Mouse (Mus musculus): ENCODE results near the gene 4931406P16Rik.

The 4931406P16Rik gene

GRCm38 (mm10) chr7:34312786-34313442 is 437 bp downstream of the 4931406P16Rik start:
- no peak for DNase-seq (ENCODE audit: low read depth, low spot score)

- DNase-seq (ENCODE audit: low read depth, low spot score) = no peak
Measured at GRCm38 (mm10) chr7:34309186-34309764, 4.1 kb downstream of the 4931406P16Rik start.

GRCm38 (mm10) chr7:34308586-34308985 is 4.8 kb downstream of the 4931406P16Rik start:
- no peak for DNase-seq (ENCODE audit: low read depth, low spot score)

GRCm38 (mm10) chr7:34305454-34305853 is 7.9 kb downstream of the 4931406P16Rik start:
- no peak for DNase-seq (ENCODE audit: low read depth, low spot score)

GRCm38 (mm10) chr7:34302651-34303050 is 10.7 kb downstream of the 4931406P16Rik start:
- no peak for DNase-seq (ENCODE audit: low read depth, low spot score)

- no peak for DNase-seq (ENCODE audit: low read depth, low spot score)
Measured at GRCm38 (mm10) chr7:34301952-34302351, 11.4 kb downstream of the 4931406P16Rik start.

GRCm38 (mm10) chr7:34298818-34299217 is 14.5 kb downstream of the 4931406P16Rik start:
- no peak for DNase-seq (ENCODE audit: low read depth, low spot score)

GRCm38 (mm10) chr7:34296124-34296523 is 17.2 kb downstream of the 4931406P16Rik start:
- no peak for DNase-seq (ENCODE audit: low read depth, low spot score)

GRCm38 (mm10) chr7:34292633-34293032 is 20.7 kb downstream of the 4931406P16Rik start:
- DNase-seq (ENCODE audit: low read depth, low spot score) = no peak

- DNase-seq (ENCODE audit: low read depth, low spot score) = no peak
Measured at GRCm38 (mm10) chr7:34291265-34291664, 22.1 kb downstream of the 4931406P16Rik start.

GRCm38 (mm10) chr7:34290450-34291151 is 22.8 kb downstream of the 4931406P16Rik start:
- no peak for DNase-seq (ENCODE audit: low read depth, low spot score)

- DNase-seq (ENCODE audit: low read depth, low spot score) = no peak
Measured at GRCm38 (mm10) chr7:34277656-34278055, 35.7 kb downstream of the 4931406P16Rik start.

GRCm38 (mm10) chr7:34276066-34276465 is 37.3 kb downstream of the 4931406P16Rik start:
- no peak for DNase-seq (ENCODE audit: low read depth, low spot score)

- peak; percentile 16 for DNase-seq (ENCODE audit: low read depth, low spot score)
Measured at GRCm38 (mm10) chr7:34272465-34272864, 40.9 kb downstream of the 4931406P16Rik start.

- no peak for DNase-seq (ENCODE audit: low read depth, low spot score)
Measured at GRCm38 (mm10) chr7:34268463-34268862, 44.9 kb downstream of the 4931406P16Rik start.

GRCm38 (mm10) chr7:34266421-34266820 is 46.9 kb downstream of the 4931406P16Rik start:
- no peak for DNase-seq (ENCODE audit: low read depth, low spot score)

GRCm38 (mm10) chr7:34265876-34266346 is 47.4 kb downstream of the 4931406P16Rik start:
- peak; percentile 56 for DNase-seq (ENCODE audit: low read depth, low spot score)

GRCm38 (mm10) chr7:34263437-34263836 is 49.9 kb downstream of the 4931406P16Rik start:
- DNase-seq (ENCODE audit: low read depth, low spot score) = no peak

- no peak for DNase-seq (ENCODE audit: low read depth, low spot score)
Measured at GRCm38 (mm10) chr7:34258407-34258806, 54.9 kb downstream of the 4931406P16Rik start.

GRCm38 (mm10) chr7:34257279-34257678 is 56.1 kb downstream of the 4931406P16Rik start:
- no peak for DNase-seq (ENCODE audit: low read depth, low spot score)

GRCm38 (mm10) chr7:34255916-34256315 is 57.4 kb downstream of the 4931406P16Rik start:
- DNase-seq (ENCODE audit: low read depth, low spot score) = no peak

- no peak for DNase-seq (ENCODE audit: low read depth, low spot score)
Measured at GRCm38 (mm10) chr7:34255137-34255536, 58.2 kb downstream of the 4931406P16Rik start.

GRCm38 (mm10) chr7:34252030-34252429 is 61.3 kb downstream of the 4931406P16Rik start:
- DNase-seq (ENCODE audit: low read depth, low spot score) = peak; percentile 54

All from CD4-positive helper T cell, adult 2 months (primary cell).